Mouse (Mus musculus) MEL (cell line): ENCODE results near the gene Serf2. TPM values are rescaled to one million over a fixed set of nuclear protein-coding genes. Genes with fewer than 3 reads are reported as not detected.
"Not testable (repeated sequence)": the region's sequence is repeated elsewhere in the genome, so short reads cannot be mapped to it uniquely, and the experiment has no call there.

Source experiments
- DNase-seq: peaks from one replicate; pipeline ENCODE4 v3.0.0; 2011; ENCODE audit warnings: low read depth, low spot score
- H3K27ac ChIP-seq: 2 replicates; pipeline ENCODE4 v1.5.1; 2012; ENCODE audit warnings: low read depth, mild to moderate bottlenecking, control low read depth, low read length, moderate library complexity; ENCODE audit not compliant: control insufficient read depth
- H3K27me3 ChIP-seq, 2 experiments: fragments of 150-350 bp in 1 of 2; sonication (generic) in 1 of 2; 2 replicates each; pipeline ENCODE4 v1.6.1; 2012; ENCODE audit warnings: low read length in 2 of 2, mild to moderate bottlenecking in 2 of 2, improper control_type of control experiment in 1 of 2, moderate library complexity in 1 of 2; ENCODE audit not compliant: insufficient read depth in 2 of 2, control insufficient read depth in 1 of 2
- H3K36me3 ChIP-seq, 2 experiments: 2 replicates each; pipeline ENCODE4 v1.6.1; 2012 to 2014; ENCODE audit warnings: low read length in 2 of 2, improper control_type of control experiment in 1 of 2, inconsistent platforms in 1 of 2, mild to moderate bottlenecking in 1 of 2; ENCODE audit not compliant: insufficient read depth in 2 of 2, control insufficient read depth in 1 of 2
- H3K4me1 ChIP-seq, 2 experiments: fragments of 150-350 bp in 1 of 2; sonication (generic) in 1 of 2; 2 replicates each; pipeline ENCODE4 v1.6.1; 2012; ENCODE audit warnings: low read length in 2 of 2, improper control_type of control experiment in 1 of 2, mild to moderate bottlenecking in 1 of 2; ENCODE audit not compliant: insufficient read depth in 2 of 2, control insufficient read depth in 1 of 2
- H3K4me3 ChIP-seq, 2 experiments: fragments of 150-350 bp in 1 of 2; sonication (generic) in 1 of 2; 2 replicates each; pipeline ENCODE4 v1.5.1; 2012; ENCODE audit warnings: low read depth in 2 of 2, low read length in 2 of 2, mild to moderate bottlenecking in 2 of 2, moderate library complexity in 2 of 2, control low read depth in 1 of 2, improper control_type of control experiment in 1 of 2; ENCODE audit not compliant: control insufficient read depth in 1 of 2, insufficient read depth in 1 of 2
- H3K79me2 ChIP-seq: 2 replicates; pipeline ENCODE4 v1.6.1; 2012; ENCODE audit warnings: mild to moderate bottlenecking, low read length, moderate library complexity; ENCODE audit not compliant: control insufficient read depth, poor library complexity, insufficient read depth
- H3K9ac ChIP-seq: 2 replicates; pipeline ENCODE4 v1.6.1; 2012; ENCODE audit warnings: low read depth, mild to moderate bottlenecking, control low read depth, low read length, moderate library complexity; ENCODE audit not compliant: control insufficient read depth, poor library complexity, severe bottlenecking
- H3K9me3 ChIP-seq: fragments of 150-350 bp; sonication (generic); replicated peaks from 2 replicates; pipeline ENCODE4 v1.6.1; 2012; ENCODE audit warnings: mild to moderate bottlenecking, low read length, improper control_type of control experiment, moderate library complexity; ENCODE audit not compliant: insufficient read depth
- CTCF ChIP-seq, 3 experiments: IDR thresholded peaks in 2 of 3; conservative IDR thresholded peaks in 1 of 3; 2 replicates each; pipeline ENCODE4 v1.5.1; 2011 to 2012; ENCODE audit warnings: low read length in 3 of 3, low read depth in 2 of 3, mild to moderate bottlenecking in 2 of 3, improper control_type of control experiment in 1 of 3, inconsistent platforms in 1 of 3, mixed read lengths in 1 of 3, moderate library complexity in 1 of 3; ENCODE audit not compliant: control insufficient read depth in 1 of 3, insufficient read depth in 1 of 3, poor library complexity in 1 of 3, severe bottlenecking in 1 of 3
- ELF1 ChIP-seq: IDR thresholded peaks from 2 replicates; pipeline ENCODE4 v1.6.1; 2014; ENCODE audit warnings: low read depth, mild to moderate bottlenecking, inconsistent platforms, low read length, improper control_type of control experiment, moderate library complexity
- HCFC1 ChIP-seq: IDR thresholded peaks from 2 replicates; pipeline ENCODE4 v1.6.1; 2012; ENCODE audit warnings: low read depth, mild to moderate bottlenecking, inconsistent platforms, low read length, improper control_type of control experiment, moderate library complexity
- JUND ChIP-seq: IDR thresholded peaks from 2 replicates; pipeline ENCODE4 v1.6.1; 2011; ENCODE audit warnings: low read depth, mild to moderate bottlenecking, improper control_type of control experiment, low read length
- MAX ChIP-seq: IDR thresholded peaks from 2 replicates; pipeline ENCODE4 v1.6.1; 2011; ENCODE audit warnings: low read length, improper control_type of control experiment
- MAZ ChIP-seq: IDR thresholded peaks from 2 replicates; pipeline ENCODE4 v1.6.1; 2012; ENCODE audit warnings: low read depth, mild to moderate bottlenecking, inconsistent platforms, low read length, improper control_type of control experiment
- MXI1 ChIP-seq: IDR thresholded peaks from 2 replicates; pipeline ENCODE4 v1.6.1; 2011; ENCODE audit warnings: mild to moderate bottlenecking, low read depth, low read length, improper control_type of control experiment
- MYB ChIP-seq: IDR thresholded peaks from 2 replicates; pipeline ENCODE4 v1.6.1; 2011; ENCODE audit warnings: mild to moderate bottlenecking, low read depth, low read length, improper control_type of control experiment
- NRF1 ChIP-seq: IDR thresholded peaks from 2 replicates; pipeline ENCODE4 v1.6.1; 2014; ENCODE audit warnings: low read depth, mild to moderate bottlenecking, inconsistent platforms, low read length, improper control_type of control experiment, moderate library complexity; ENCODE audit not compliant: poor library complexity, insufficient read depth, severe bottlenecking
- POLR2AphosphoS2 ChIP-seq: IDR thresholded peaks from 2 replicates; pipeline ENCODE4 v1.6.1; 2011; ENCODE audit warnings: low read length, improper control_type of control experiment
- RAD21 ChIP-seq: IDR thresholded peaks from 2 replicates; pipeline ENCODE4 v1.6.1; 2011; ENCODE audit warnings: mild to moderate bottlenecking, low read depth, low read length, improper control_type of control experiment
- RCOR1 ChIP-seq: IDR thresholded peaks from 2 replicates; pipeline ENCODE4 v1.6.1; 2012; ENCODE audit warnings: low read depth, mild to moderate bottlenecking, inconsistent platforms, low read length, improper control_type of control experiment
- SIN3A ChIP-seq: IDR thresholded peaks from 2 replicates; pipeline ENCODE4 v1.6.1; 2012; ENCODE audit warnings: low read length, improper control_type of control experiment, inconsistent platforms
- SMC3 ChIP-seq: IDR thresholded peaks from 2 replicates; pipeline ENCODE4 v1.6.1; 2011; ENCODE audit warnings: low read depth, low read length, improper control_type of control experiment
- TBP ChIP-seq: IDR thresholded peaks from 2 replicates; pipeline ENCODE4 v1.8.0; 2011; ENCODE audit warnings: low read depth, low read length, improper control_type of control experiment
- USF1 ChIP-seq: IDR thresholded peaks from 2 replicates; pipeline ENCODE4 v1.6.1; 2014; ENCODE audit warnings: low read depth, mild to moderate bottlenecking, inconsistent platforms, low read length, improper control_type of control experiment, moderate library complexity
- ZC3H11A ChIP-seq: IDR thresholded peaks from 2 replicates; pipeline ENCODE4 v1.6.1; 2012; ENCODE audit warnings: low read depth, mild to moderate bottlenecking, inconsistent platforms, low read length, improper control_type of control experiment
- ZKSCAN1 ChIP-seq: IDR thresholded peaks from 2 replicates; pipeline ENCODE4 v1.6.1; 2012; ENCODE audit warnings: low read depth, mild to moderate bottlenecking, inconsistent platforms, low read length, improper control_type of control experiment, moderate library complexity
- ZNF384 ChIP-seq: IDR thresholded peaks from 2 replicates; pipeline ENCODE4 v1.6.1; 2012; ENCODE audit warnings: low read depth, mild to moderate bottlenecking, inconsistent platforms, low read length, improper control_type of control experiment
- polyA plus RNA-seq, 2 experiments: library from polyadenylated mRNA; stranded (reverse) in 1 of 2; unstranded in 1 of 2; fragments of >175 nt in 1 of 2; fragments of >200 nt in 1 of 2; gene quantifications; 2 replicates each; pipeline versions ENCODE4 v1.2.1 to v1.2.4; 2012; ENCODE audit warnings: low replicate concordance in 2 of 2, low read depth in 1 of 2; ENCODE audit not compliant: insufficient read length in 2 of 2, insufficient read depth in 1 of 2, missing spikeins in 1 of 2
- total RNA-seq: library from RNA; depleted of rRNA; stranded (reverse); fragments of 300-350 nt; gene quantifications from 2 replicates; pipeline ENCODE4 v1.2.3, GENCODE M21; 2012

Serf2 gene
- total and polyA plus RNA-seq, 3 experiments, result 352 to 469 TPM; not detected in 1

- Histone ChIP-seq H3K9ac (no peak overlapping the region), H3K4me3 (no peak overlapping the region), H3K27ac (no peak overlapping the region), H3K9me3 (no peaks in the 10 kb centered on the region), H3K79me2 (no peaks in the 10 kb centered on the region), H3K36me3 (no peaks in the 10 kb centered on the region), H3K4me1 (no peaks in the 10 kb centered on the region), H3K27me3 (no peaks in the 10 kb centered on the region)
- peak; percentile 77 for DNase-seq
- TF ChIP-seq MAX, result peak; percentile 28; the same call in 1 of the 2 replicates
- 0 out of 2 replicates have a peak, but pooled peaks have one; percentile 32 for TF ChIP-seq SIN3A
- TF ChIP-seq MAZ, result no peak
- no peak for TF ChIP-seq POLR2AphosphoS2
- TF ChIP-seq USF1, result 0 out of 2 replicates have a peak, but pooled peaks have one; percentile 47
- 0 out of 2 replicates have a peak, but pooled peaks have one; percentile 26 for TF ChIP-seq ZKSCAN1
- 0 out of 2 replicates have a peak, but pooled peaks have one; percentile 14 for TF ChIP-seq MYB
- TF ChIP-seq ZNF384, result peak; percentile 68
- 0 out of 2 replicates have a peak, but pooled peaks have one; percentile 39 for TF ChIP-seq ELF1
- peak; percentile 80 for TF ChIP-seq ZC3H11A
- 0 out of 2 replicates have a peak, but pooled peaks have one; percentile 43 for TF ChIP-seq HCFC1
- peak; percentile 78 to 87 (median 82) for TF ChIP-seq CTCF (IDR thresholded peaks at IDR 0.05 in 2 of 3, conservative IDR thresholded peaks at IDR 0.05 in 1 of 3; ENCODE audit: control insufficient read depth in 1 of 3, insufficient read depth in 1 of 3, low read depth in 2 of 3, low read length in 3 of 3, poor library complexity in 1 of 3, severe bottlenecking in 1 of 3)
- TF ChIP-seq NRF1, result no peak
- TF ChIP-seq RAD21, result peak; percentile 78
- no peak for TF ChIP-seq JUND
- TF ChIP-seq TBP, result peak; percentile 87
- peak; percentile 78 for TF ChIP-seq SMC3
- no peak for TF ChIP-seq MXI1
- TF ChIP-seq RCOR1, result peak; percentile 80
Observed at GRCm38 (mm10) chr2:121480498-121480897, 31.5 kb downstream of the Serf2 start.

GRCm38 (mm10) chr2:121480916-121481315 lies 31.9 kb downstream of the Serf2 start:
- H3K36me3 ChIP-seq, H3K27ac ChIP-seq, H3K27me3 ChIP-seq, DNase-seq, H3K9ac ChIP-seq, H3K9me3 ChIP-seq, H3K4me1 ChIP-seq, H3K79me2 ChIP-seq, H3K4me3 ChIP-seq: not testable (repeated sequence)
